Mouse (Mus musculus) induced T-regulatory cell, adult 2 months (primary cell): Measurements from ENCODE around the gene Cdk9.

Experiments used
- DNase-seq: peaks from one replicate; pipeline ENCODE4 v3.0.0-alpha.2; 2012; ENCODE audit warnings: low read depth

Gene Cdk9

DNA sequence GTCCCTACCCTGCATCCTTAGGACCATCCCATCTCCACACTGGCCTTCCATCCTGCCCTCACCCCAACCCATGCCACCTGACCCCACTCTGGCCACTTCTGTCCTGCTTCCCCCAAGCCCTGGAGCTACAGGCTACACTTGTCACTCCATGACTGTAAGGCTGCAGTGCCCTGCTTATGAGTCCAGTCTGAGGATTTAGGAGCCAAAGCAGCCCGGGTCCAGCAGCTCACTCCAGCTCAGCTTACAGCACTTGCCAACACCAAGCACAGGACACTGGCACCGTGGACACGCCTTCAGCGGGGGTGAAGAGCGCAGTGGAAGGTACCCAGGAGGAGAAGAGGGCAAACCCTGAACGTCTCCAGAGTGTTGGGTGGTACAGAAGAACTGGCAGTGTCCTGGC is 5.9 kb downstream of the Cdk9 start:
- DNase-seq = no peak

DNA sequence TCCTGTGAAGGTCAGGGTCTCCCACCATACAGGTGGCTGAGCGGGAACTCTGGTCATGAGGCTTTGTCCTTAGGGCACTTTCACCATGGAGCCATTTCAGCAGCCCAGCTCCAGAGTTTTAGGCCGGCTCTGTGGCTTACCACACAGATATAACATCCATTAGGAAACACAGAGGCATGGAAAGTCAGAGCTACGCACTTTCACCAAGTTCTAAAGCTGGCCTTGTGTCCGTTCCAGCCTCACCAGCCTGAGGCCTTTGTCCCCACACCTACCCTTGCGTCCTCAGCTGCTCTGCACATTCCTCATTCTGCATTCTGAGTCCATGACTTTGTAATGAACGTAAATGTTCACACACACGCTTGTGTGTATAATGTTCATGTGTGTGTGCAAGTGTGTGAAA is 7.9 kb downstream of the Cdk9 start:
- no peak for DNase-seq

DNA sequence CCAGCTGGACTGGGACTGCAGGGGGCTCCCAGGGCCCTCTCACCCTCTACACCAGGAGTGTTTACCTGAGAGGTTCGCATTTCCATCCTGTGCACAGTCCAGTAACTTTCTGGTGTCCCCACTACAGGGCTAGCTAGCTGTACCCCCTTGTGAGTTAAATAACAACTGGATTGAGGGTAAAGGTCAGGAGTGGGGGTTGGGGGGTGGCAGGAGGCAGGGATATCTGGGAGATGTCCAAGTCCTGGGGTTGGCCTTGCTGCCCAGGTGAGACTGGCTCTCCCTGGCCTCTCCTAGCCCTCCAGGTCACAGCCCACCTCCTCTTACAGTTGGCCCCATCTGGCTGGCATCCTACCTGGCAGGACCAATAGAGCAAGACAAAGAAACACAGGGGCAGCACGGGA is 8.9 kb downstream of the Cdk9 start, which contains the start of gene Fpgs:
Gene Fpgs (minus strand): TSS at position 125 of the 401 bp plus-strand sequence.
- no peak for DNase-seq

DNA sequence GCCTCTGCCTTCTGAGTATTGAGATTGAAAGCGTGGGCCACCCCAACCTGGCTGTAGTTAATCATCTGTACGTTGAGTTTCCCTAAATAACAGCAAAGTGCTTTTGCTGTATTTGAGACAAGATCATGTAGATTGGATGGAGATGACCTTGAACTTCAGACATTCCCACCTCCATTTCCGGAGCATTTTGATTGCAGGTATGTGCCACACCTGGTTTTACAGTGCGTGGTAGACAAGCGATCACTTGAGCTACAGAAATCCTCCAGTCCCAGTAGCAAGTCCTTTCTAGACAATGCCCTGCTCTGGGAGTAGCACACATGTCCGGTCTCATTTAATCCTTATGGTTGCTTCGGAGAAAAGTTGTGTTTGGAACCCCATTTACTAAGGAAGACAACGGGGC is 9.8 kb downstream of the Cdk9 start:
- no peak for DNase-seq

DNA sequence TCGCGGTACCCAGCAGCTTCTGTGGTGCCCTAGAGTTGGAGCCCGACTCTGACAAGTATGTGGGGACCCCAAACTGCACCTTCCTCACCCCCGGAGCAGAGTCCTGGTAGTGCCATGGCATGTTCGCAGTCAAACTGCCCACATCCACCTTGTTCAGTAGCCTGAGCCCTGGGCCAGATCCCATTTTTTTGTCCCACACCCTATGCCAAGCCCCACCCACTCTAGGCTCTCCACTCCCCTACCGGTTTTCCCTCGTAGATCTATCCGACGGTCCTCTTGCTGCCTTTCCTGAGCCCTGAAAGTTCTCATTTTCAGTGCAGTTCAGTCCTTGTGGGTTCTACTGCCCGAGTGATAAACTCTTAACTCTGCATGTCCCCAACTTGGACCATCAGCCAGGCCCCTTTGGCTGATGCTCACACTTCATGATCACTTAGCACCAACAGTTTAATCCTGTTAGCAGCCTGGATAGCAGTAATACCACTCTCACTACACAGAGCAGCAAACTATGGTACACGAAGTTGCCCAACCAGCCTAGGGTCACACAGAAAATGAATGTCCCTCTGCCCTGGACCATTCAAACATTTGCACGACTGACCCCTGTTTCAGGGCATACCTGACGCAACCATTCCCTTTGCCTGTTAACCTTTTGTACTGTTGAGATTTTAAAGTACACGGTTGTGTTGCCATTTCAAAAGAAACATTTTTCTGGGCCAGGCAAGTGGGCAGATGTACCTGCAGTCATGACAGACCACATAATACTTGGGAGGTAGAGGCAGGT is 11.7 kb downstream of the Cdk9 start:
- DNase-seq = no peak

DNA sequence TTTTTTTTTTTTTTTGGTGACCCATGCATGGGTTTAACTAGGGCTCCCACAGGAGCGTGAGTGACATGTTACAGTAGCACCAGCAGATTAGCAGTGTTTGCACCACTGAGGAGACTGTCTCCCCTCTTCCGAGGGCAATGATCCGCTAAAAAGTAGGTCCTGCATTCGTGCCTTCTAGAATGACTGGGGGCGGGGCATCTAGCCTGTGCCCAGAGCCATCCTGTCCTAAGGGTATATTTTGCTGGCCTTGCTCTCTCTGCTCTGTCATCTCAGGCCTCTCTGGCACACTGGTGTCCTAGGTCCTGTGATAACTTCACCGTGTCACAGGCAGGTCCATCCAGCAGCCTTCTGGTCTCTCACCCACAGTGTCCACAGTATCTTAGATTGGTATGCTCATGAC is 13.2 kb downstream of the Cdk9 start:
- DNase-seq = no peak

DNA sequence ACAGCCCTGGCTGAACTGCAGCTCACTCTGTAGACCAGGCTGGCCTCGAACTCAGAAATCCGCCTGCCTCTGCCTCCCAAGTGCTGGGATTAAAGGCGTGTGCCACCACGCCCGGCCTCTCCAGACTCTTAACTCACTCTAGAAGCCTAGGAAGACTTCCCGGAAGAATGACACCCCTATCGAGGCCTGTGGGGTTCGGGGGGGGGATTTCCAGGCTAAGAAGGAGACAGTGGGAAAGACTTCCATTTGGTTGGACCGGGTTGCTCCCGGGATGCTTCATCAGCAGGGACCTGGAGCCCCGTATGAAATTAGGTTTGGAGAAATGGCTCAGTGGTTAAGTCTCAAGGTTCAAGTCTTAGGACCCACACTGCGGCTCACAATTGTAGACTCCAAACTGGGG is 18.2 kb downstream of the Cdk9 start:
- no peak for DNase-seq

DNA sequence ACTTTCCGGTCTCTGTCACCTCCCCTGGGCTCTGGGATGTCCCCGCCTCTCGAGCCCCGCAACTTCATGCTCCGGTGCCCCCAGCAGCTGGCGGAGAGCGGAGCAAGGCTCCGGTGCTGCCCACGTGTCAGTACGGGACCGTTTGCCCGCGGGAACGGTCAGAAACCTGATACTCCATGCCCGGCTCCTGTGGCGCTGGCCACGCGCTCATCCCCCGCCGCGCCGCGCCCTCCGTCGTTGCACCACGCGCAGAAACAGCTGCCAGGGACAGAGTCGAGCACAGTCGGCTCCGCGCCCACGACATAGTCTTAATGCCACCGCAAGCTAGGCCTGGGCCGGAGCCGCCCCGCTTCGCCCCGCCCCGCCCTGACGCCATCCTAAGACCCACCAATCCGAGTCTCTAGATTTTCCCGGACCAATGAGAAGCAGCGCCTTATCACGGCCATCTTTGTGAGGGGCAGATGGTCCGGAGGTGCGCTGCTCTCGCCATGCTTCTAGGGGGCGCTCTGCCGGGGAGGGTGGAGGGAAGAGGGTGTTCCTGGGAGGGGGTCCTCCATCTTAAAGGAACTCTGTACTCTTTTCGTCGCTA is 19.0 kb downstream of the Cdk9 start:
- DNase-seq = peak; percentile 99

DNA sequence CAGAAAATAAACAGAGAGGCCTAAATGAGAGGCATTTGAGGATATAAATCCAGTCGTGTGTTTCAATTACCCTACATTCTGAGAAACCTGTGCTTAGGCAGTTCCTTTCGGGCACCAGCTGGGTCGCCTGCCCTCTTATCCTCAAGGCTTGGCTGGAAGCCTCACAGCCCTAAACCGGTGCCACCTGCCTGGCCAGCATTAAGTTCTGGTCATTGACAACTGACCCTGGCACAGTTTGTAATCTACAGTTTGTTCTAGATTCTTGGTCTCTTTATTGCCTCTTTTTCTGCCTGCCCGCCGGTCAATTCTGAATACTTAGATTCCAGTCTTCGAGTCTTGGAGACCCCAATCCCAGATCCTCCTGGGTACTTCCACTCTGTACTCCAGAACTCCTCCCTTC is 19.6 kb downstream of the Cdk9 start:
- DNase-seq = peak; percentile 29

DNA sequence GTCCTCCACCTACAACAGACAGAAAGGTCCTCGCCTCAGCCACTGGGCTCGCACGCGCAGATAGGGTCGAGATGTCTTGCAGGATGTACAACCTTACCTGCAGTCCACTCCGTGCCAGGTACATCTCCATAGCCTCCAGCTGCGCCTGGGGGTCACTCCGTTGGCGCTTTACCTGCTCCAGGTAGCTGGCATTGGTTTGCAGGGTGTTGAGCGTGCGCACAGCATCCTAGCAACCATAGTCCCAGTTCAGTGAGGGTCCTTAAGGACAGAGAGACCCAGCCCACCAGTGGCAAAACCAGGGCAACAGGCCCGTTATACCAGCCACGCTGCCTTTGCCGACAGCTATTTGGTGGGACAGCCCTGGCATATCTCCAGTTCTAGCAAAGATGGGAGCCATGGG is 20.4 kb downstream of the Cdk9 start:
- DNase-seq = no peak

DNA sequence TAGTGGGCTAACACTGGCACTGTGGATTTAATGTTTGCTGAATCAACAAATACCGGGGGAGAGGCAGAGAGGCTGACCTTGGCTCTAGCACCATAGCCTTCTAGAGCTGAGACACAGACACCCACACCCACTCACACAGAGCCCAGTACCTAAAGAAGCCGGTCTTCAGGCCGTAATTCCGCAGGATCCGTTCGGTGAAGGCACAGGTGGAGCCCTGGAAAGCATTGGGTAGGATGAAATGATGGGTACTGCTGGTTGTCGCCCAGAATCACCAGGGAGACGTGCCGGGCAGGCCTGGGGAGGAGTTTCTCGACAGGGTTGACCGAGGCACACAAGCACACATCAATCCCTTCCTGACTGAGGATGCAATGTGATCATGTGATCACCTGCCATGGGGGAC is 21.8 kb downstream of the Cdk9 start:
- no peak for DNase-seq

DNA sequence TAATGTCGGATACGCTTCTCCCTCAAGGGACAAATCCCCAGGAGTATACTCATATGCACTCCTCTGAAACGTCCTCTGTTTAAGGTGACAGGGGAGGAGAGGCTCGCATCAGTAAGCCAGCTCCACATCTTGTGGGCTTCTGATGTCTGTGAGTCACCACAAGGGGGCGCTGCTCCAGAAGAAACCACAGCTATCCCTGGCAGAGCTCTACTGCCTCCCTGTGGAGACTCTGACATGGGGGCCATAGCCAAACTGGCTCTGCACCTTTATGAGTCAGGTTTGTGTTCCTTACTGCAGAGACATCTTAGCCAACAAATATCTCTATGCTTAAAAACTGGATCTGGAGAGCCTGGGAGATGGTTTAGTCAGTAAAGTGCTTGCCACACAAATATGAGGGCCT is 23.5 kb downstream of the Cdk9 start:
- peak; percentile 96 for DNase-seq

DNA sequence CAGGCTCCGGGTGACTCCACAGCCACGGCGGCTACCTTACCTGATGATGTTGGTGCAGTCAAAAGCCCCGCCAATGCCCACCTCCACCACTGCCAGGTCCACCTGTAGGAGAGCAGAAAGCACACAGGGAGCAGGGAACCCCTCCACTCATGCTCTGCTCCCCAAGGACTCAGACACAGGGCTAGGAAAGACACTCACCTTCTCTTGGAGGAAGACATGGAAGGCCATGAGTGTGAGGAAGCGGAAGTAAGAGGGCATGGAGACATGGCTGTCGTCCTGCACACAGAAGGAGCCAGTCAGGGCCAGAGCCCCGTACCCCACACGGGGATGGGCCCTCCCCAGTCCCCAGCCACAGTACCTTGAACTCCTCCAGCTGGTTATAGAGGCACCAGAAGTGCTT is 25.3 kb downstream of the Cdk9 start:
- DNase-seq = no peak

DNA sequence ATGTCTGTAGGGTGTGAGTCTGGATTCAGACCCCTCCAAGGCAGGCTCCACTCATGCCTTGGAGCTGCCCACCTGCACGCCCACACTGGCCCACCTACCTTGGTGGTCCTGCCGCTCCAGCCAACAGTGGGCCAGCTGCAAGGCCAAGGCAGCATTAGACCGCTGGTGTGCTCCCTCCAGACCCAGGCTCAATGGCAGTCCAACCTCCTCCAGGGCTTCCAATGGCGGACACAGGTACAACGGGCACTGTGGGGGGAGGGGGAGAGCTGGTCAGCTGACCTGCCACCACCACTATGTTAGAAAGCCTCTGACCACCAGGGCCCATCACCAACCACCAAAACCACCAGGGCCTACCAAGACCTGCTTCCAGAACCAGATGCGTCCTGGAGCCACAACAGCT is 26.2 kb downstream of the Cdk9 start:
- no peak for DNase-seq

DNA sequence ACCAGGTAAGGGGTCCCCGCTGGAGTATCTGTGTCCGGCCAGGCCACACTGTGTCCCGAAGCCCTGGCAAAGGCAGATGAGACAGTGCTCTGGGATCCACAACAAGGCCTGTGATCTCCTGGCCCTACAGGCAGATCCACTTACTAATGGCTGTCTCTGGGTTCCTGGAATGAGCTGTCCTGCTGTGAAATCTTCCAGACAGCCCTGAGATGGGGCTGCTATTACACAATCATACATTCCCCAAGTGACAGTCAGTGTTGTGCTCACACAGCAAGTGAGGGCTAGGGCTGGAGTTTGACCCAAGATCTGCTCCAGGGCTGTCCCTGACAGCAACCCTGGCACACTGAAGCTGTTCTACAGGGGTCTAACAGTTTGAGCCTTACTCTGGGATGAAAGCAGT is 27.1 kb downstream of the Cdk9 start:
- no peak for DNase-seq

DNA sequence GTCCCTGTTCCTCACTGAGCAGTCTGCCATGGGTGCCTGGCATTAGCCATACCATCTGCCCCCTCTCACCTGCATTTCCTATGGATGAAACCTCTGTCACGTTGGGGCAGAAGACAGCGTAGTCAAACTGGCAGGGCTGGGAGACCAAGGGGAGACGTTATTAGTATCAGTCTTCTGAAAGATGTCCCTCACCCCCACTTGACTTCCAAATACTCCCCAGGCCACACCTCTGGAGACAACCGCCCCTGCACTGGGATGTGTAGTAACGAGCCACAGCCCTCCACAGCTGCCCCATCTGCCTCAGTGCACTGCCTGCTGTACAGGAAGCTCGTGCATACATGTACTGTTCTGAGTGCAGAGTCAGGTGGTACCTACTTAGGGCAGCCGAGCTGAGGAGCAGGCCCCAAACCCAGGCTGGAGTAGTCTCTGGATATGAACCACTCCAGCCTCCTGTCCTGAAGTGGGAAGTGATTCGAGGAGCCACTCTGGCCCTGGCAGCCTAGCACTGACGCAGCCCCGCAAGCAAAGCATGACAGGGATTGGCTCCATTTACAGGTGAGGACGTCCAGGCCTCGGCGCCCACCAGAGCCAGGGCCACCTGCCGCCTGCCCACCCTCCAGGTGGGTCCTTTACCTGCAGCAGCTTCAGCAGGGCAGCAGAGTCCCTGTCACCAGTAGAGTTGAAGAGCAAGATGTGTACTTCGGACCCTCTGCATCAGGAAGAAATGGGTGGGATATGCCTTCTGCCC is 28.0 kb downstream of the Cdk9 start:
- no peak for DNase-seq

DNA sequence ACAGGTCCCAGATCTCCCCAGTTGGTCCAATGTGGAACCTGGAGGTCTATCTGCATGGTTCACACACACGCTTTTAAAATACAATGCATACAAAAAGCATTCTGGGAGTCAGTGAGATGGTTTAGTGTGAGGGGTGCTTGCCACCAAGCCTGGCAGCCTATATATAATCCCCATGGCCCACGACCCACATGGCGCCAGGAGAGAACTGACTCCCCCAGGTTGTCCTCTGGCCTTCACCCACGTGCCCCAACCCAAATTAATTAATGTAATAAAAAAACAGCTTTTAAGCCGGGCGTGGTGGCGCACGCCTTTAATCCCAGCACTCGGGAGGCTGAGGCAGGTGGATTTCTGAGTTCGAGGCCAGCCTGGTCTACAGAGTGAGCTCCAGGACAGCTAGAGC is 29.2 kb downstream of the Cdk9 start:
- no peak for DNase-seq

DNA sequence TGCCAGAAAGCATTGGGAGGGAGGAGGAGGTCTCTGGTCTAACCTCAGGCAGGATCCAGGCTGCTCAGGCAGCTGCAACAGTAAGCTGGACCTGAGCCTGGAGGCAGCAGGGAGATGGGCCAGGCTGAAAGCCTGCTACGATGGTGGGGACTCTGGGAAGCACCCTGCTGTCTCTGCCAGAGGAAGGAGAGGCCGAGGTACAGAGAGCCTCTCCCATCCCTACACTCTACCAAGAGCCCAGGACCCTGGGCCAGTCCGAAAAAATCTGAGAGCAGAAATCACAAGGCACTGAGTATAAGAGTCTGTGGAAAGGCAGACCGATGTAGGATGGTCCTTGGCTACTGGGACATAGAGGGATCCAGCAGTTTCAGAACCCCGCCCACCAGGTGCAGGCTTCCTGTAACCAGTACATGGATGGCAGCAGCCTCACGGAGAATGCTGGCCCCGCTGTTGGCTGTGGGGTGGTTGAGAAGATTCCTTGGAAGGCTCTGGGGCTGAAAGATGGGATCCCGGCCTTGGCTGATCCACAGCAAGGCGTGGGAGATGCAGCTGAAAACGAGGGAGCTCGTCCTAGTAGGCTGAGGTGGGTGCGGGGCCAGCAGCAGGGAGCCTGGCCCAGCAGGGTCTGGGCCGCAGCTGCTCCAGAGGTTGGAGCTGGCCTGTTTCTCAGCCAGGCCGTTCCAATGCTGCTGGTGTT is 30.0 kb downstream of the Cdk9 start:
- DNase-seq = no peak

DNA sequence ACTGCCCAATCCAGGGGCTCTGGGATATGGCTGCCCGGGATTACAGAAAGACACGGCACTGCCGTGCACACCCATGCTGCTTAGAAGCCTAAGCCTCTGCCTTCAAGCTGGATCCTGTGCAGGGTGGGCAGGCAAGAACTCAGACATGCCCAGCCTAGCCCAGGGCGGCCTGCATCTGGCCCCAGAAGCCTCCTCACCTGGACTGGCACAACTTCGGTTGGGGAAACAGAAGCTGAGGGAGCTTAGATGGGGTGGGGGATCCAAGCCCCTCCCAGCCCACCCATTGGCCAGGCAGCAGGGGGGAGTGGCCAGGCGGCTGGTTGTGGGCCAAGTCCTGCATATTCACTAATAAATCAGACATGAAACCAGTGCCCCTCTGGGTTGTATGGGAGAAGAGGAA is 31.1 kb downstream of the Cdk9 start:
- no peak for DNase-seq

DNA sequence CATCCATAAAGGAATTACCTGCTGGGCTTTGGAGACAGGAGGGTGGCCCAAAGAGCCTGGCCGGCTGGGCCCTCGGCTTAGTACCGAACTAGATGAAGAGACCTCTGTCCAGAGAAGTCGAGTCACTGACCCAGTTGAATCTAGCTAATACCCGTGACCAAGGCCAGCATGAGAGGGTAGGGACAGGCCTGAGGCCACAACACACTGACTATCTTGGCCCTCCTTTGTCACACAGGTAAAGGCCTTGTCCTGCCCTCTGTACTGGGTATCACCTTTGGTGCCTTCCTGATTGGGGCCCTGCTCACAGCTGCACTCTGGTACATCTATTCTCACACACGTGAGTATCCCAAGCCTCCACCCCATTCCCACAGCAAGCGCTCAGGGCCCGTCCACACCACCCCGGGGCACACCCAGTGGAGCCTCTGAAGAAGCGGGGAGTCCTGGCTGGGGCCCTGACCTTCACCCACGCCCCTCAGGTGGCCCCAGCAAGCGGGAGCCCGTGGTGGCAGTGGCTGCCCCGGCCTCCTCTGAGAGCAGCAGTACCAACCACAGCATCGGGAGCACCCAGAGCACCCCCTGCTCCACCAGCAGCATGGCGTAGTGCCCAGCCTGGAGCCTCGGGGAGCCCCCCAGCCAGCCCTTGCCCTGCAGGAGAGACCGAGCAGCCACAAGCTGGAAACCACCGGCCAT is 31.8 kb downstream of the Cdk9 start:
- no peak for DNase-seq

DNA sequence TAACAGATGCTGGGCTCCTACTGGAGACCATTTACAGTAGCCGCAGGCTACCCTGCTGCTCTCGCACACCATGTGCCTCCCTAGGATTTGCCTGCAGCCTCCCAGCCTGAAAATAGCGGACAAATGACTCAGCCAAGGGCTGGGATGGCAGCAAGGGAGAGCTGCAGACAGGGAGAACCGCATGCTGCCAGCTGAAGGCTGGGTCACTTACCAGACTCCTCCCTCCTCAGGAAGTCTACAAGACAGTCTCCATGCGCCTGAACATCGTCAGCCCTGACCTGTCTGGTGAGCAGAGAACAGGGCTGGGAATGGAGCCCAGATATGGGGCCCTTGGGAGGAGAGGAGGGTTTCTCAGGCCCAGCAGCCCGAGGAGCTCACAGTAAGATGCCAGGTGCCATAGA is 32.8 kb downstream of the Cdk9 start:
- no peak for DNase-seq

DNA sequence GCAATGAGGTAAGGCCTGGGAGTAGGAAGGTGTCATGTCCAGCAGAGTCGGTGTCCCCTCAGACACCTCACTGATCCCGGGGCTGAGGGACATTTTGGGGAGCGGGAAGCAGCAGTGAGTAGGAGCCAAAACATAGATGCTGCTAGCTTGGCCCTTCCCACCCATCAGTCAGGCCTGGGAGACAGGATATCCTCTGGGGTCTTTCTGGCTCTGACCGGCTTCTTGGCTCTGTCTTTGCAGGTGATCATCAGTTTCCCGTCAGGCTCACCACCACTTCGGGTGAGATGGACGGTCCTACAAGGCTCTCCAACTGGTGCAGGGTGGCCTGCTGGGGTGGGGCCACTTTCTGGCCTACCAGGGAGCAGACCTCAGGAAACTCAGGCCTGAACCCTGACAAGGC is 35.2 kb downstream of the Cdk9 start:
- no peak for DNase-seq
